Mouse (Mus musculus) right cerebral cortex, postnatal 25 days (tissue): Measurements from ENCODE around the gene Otogl.

ENCODE experiments used
- DNase-seq: peaks from one replicate; pipeline ENCODE4 v3.0.0; 2022

Gene Otogl

GRCm38 (mm10) chr10:107912084-107912573, at the start of gene Otogl:
Gene Otogl, minus strand, starts transcription at chr10:107912134.
- DNase-seq = no peak

DNA sequence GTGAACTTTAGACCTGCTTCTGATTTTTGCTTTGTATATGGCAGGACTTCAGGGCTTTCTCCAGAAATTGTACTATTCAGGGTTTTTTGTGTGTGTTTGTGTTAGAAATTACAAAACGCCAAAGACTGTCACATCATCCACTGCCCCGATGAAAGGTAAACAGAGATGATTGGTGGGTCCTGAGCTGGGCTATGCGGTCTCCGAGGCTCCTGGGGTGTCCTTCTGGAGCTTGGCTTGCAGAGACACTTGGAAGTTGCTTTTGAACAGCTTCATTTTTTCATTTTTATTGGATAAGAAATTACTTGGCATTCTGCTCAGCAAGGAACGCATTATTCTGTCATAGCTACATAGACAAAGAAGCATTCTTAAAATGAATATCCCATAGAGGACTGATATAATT, 44.7 kb upstream of the Otogl start:
- no peak for DNase-seq

GRCm38 (mm10) chr10:107954444-107954843, 42.5 kb upstream of the Otogl start:
- DNase-seq = no peak

GRCm38 (mm10) chr10:107951596-107951995, 39.7 kb upstream of the Otogl start:
- DNase-seq = no peak

DNA sequence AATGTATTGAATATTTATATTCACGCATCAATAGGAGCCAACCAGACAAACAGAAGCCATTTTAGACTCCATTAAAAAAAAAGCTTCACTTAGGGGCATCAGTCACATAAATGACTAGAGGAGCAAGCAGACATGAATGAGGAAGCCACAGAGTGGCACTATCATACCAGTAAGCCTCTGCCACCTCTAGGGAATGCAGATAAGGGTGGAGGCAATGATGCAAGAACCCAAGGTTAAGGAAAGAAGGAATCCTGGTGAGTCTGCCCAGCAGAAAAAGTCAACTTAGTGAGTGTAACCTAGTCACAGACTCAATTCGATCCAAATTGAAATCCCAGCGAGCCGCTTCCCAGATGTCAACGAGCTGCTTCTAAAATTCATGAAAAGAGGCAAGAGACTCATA, 38.0 kb upstream of the Otogl start:
- no peak for DNase-seq

GRCm38 (mm10) chr10:107948647-107949046, 36.7 kb upstream of the Otogl start:
- no peak for DNase-seq

GRCm38 (mm10) chr10:107948038-107948437, 36.1 kb upstream of the Otogl start:
- DNase-seq = no peak

DNA sequence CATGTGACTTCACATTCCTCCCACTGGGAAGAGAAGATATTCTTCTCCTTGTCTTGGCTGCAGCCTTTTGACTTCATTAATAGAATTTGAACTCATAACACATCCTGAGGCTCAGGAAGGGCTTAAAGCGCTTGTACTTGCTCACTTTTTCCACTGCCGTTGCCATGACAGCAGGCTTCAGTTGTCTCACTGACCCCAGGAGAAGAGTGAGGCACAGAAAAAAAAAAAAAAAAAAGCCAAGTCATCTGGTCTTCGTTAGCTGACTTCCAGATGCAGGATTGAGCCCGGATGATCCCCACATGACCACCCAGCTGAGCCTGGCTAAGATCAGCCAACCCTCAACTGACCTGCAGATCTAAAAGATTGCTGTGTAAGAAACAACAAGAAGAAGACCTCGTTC, 34.4 kb upstream of the Otogl start:
- DNase-seq = no peak

GRCm38 (mm10) chr10:107943859-107944258, 31.9 kb upstream of the Otogl start:
- no peak for DNase-seq

- DNase-seq = no peak
These were observed 29.4 kb upstream of the Otogl start for GRCm38 (mm10) chr10:107941188-107941900.

DNA sequence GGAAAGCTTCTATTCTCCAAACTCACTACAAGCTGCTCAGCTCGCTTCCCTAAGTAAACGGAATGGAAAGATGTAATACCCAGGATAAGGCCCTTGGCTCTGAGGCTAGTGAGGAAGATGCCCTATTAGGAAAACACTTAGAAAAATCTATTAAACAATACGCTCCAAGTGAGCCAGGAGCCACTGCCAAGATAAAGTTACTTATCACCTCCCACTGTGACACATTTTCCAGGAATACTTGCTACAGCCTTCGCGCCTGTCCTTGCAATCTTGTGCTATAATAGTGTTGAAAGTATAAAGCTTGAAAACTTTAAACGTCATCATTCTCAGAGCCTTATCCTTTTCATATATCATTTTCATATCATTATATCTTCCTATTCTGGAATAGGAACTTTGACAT, 28.4 kb upstream of the Otogl start:
- DNase-seq = no peak

DNA sequence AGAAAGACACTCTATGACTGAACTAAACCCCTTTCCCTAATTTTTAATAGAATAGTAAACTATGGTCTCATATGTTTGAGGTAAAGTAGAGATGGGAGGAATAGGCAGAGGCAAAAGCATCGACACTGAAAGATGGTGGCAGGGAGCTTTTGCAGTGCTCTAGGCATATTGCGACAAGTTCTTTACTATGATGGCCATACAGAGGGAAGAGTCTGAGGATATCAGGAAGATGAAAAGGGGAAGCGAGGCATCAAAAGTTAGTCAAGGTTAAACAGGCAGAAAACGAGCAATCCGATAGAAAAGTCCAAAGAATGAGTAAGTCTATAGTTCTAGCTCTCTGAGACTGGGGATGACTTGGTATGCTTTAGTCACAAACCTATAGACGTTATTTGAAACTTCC, 27.9 kb upstream of the Otogl start:
- no peak for DNase-seq

DNA sequence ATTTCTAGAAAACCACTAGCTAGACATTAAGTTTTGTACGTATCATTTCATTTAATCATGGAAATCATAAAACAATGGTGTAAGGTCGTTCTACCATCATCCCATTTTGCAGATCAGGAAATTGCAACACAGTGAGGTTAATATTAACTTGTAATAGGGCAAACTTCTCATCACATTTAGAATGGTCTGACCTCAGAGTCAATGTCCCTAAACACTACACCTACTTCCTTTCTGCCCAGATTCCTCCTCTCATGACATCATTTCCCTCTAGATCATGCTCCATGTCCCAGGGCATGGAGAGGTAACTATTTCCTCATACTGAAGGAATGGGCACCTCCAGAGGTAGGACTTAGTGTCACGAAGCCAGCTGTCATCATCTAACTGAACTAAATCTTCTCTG, 22.1 kb upstream of the Otogl start:
- DNase-seq = no peak

- no peak for DNase-seq
These were observed 21.6 kb upstream of the Otogl start for GRCm38 (mm10) chr10:107933527-107933926.

DNA sequence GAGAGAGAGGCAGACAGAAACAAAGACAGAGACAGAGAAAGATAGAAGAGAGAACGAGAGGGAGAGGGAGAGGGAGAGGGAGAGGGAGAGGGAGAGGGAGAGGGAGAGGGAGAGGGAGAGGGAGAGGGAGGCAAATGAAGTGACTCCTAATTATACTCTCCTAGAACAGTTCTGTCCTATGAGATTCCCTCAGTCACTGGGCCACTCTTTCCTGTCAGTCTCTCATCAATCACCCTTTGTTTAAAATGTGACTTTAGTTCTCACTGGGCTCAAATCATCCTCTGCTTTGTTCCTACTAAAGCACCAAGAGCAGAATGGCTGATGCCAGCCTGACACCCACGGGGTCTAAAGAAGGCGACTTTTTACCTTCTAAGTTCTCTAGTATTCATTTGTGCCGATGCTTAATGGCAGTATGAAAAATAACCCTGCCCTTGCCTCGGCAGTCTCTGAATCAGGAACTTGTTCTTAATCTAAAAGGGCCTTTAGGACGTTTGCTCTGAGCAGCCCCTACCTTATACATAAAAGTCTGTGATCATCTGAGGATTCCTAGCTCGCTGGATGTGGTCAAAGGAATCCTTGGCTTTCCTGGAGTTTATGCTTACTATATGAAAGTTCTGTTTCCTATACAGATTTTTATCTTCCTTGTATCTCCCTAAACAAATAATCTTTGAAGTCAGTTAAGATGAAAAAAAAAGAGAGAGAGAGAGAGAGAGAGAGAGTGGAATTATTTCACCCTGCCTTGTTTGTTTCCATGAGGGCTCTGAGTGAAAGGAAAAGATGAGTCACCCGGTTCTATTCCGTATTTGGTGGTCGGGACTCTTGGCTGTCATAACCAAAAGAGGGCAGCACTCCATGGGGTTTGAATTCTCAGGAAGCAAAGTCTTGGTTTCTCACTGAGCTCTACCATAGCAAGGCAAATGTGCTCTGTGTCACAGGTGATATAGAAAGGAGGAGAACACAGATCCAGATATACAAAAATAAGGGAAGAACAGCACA, 20.2 kb upstream of the Otogl start:
- peak; percentile 35 for DNase-seq

GRCm38 (mm10) chr10:107930471-107931021, 18.6 kb upstream of the Otogl start:
- no peak for DNase-seq

GRCm38 (mm10) chr10:107925306-107925705, 13.4 kb upstream of the Otogl start:
- no peak for DNase-seq

GRCm38 (mm10) chr10:107923860-107924259, 11.9 kb upstream of the Otogl start:
- DNase-seq = no peak

- DNase-seq = no peak
These were observed 10.8 kb upstream of the Otogl start for GRCm38 (mm10) chr10:107922750-107923149.

DNA sequence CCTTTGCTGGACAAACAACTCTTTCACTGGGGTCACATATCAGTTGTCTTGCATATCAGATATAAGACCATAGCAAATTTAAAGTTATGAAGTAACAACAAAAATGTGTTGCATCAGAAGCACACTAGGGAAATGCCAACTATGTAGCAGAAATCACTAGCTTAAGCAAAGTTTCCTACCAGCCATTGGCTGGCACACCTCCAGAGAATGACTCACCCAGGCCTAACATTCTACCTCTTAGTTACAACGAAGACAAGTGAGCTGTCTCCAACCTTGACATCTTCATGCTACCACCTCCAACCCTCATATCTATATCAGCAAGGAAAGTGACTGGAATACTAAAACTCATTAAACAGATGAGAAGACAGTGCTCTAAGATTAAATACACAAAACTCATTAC, 9.6 kb upstream of the Otogl start:
- no peak for DNase-seq

DNA sequence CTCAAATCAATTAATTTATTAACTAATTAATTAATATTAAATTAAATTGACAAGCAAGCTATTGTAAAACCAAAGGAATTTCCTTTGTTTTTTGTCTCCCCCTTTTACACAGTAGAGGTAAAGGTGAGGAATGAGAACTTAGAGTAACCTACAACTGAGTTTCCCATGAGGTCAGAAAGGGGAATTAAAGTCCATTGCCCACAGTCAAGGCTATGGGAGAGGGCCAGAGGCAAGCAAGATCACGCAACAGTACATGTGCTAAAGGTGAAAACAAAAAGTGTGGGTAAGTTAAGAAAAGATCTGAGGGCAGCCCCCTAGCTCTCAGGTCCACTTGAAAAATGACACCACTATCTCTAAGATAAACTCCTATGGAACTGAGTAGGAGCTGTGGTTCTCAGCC, 9.2 kb upstream of the Otogl start:
- DNase-seq = no peak

DNA sequence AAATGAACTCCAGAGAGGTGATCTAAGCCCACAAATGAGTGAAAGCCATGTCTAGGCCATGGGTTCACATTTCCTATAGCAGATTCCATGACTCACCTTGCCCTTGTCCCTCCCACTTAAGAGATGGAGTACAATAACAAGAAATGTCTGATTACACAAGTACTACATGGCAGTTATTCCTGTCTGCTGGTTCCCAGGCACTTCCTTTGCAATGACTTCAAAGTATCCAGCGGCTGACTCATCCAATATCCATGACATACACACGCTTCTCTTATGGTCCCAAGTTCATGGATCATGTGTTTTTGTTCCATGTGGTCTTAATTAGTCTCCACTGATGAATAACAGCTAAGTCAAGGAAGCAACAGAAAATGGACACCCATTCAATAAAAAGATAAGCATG, 1.1 kb upstream of the Otogl start:
- DNase-seq = no peak

DNA sequence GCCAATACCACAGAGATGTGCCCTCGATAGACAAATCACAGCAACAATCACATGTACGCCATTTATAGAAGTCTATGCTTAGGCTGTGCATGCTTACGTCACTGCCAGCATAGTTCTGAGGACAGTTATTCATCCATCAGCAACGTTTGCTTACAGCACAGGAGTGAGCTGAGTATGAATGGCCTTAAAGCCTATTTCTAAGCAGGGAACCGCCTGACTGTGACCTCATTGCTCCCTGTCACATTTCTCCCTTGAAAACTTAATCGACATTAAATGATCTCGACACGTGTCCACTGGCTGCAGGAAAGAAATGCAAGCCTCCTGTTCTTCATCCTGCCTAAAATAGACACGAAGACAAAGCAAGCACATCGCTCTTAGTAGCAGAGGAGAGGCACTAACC, 5.5 kb downstream of the Otogl start:
- DNase-seq = no peak
